Mouse (Mus musculus) ES-Bruce4 (cell line): ENCODE data around the gene Tnp2.

ENCODE experiments used
- CTCF ChIP-seq: IDR thresholded peaks from one replicate; pipeline ENCODE4 v1.8.1; 2011; ENCODE audit warnings: low read depth, low read length
- POLR2A ChIP-seq: IDR thresholded peaks from one replicate; pipeline ENCODE4 v1.8.1; 2011; ENCODE audit warnings: low read length; ENCODE audit not compliant: insufficient read depth

- TF ChIP-seq CTCF (no peak), POLR2A (no peak)
Observed at GRCm38 (mm10) chr16:10836388-10836787, 47.9 kb upstream of the Tnp2 start.
